Mouse (Mus musculus) cerebral cortex, adult 2 months (tissue): ENCODE measurements around the gene Bcas2.

ENCODE experiments used
- WGBS: fragments of 180-500 bp; shearing (Covaris S2); methylation state at CpG from one replicate; pipeline ENCODE4 v1.1.7; 2018; 5-methylcytosine and 5-hydroxymethylcytosine counted together

The Bcas2 gene

DNA sequence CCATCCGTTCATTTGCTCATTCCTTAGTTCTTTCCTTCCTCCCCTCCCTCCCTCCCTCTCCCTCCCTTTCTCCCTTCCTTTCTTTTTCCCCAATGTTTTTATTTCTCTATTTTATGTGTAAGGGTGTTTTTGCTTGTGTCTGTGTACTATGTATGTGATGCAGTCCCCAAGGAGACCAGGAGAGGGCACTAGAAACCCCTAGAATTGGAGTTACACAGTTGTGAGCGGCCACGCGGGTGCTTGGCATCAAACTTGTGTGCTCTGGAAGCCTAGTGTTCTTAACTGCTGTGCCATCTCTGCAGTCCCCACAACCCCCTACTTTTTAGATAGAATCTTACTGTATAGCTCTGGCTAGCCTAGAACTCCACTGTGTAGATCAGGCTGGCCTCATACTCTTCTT, 52.3 kb downstream of the Bcas2 start:
- WGBS = 62% methylated on average over 4 of the region's 4 CpGs

DNA sequence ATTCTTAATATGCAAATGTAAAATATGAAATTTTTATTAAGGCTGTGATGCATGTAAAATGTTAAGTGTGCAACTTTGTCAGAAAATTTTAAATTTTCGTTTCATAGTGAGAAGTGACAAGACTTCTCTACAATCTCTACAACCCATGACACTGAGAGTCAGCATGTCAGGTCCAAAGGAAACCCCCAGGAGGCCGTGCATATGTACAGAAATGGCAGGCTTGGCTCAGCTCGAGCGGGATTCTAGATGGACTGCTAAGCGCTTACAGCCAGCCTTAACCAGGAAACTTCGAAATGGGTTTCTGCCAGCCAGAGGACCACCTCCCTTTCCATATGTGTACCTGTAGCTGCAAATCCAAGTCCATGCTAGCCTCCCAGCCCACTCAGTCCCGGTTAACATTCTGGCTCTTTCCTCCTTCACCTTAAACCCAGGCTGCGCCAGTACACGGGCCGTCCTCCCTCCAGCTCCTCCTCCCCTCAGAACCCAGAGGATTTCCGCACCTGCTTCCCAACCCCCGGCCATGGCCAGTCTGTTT, 52.8 kb downstream of the Bcas2 start:
- 87% methylated on average over 12 of the region's 12 CpGs for WGBS

DNA sequence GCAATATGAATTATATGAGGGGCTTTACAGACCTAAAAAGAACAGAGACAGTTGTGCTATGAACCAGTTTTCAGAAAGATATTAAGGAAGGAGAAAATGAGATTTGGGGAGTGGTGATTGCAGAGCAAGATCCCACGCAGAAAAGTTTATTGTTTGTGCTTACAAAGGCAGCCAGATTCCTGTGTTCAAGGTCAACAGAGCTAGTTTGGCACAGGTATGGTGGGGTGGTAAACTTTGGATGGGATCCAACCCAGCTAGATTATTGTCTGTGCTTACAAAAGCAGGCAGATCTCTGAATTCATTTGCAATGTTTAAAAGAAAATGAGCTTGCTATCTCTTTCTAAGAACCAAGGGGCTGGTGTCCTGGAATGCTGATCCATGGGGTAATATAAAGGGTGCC, 56.3 kb downstream of the Bcas2 start:
- 84% methylated on average over 1 of the region's 1 CpGs for WGBS
